In genomic region chr2:145196501-145197042, GRCm38 (mm10) we compare ENCODE assay signal across 13 mouse cellular contexts. TPM values are rescaled to one million over a fixed set of nuclear protein-coding genes. Genes with fewer than 3 reads are reported as not detected.
DNase-seq lines count a peak whose midpoint lies in the region; ATAC-seq and TF ChIP-seq lines count a peak whose summit lies in the region.
"Had no signal": no experiment of that assay in that cellular context is flagged by ENCODE, and none has a peak within 500 bp of the region (broad histone marks: within the 10 kb centered on the region; RNA-seq: fewer than 3 reads in every experiment).

No protein-coding gene starts in this region.

- H3K27ac ChIP-seq in lung, embryonic 16.5 days (ENCODE audit: low read length), result no peak overlapping the region
- H3K27ac ChIP-seq in bone marrow macrophage, adult 2 months (ENCODE audit: insufficient read depth, low read depth, low read length), result peak overlapping the region; percentile 27; the same call in 1 of the 2 replicates
- H3K27ac ChIP-seq: forebrain, embryonic 15.5 days; kidney, postnatal 0 days; limb, embryonic 12.5 days had no signal

- peak; percentile 42 for ATAC-seq in frontal cortex, adult (ENCODE audit: low TSS enrichment)
- 0 out of 2 replicates have a peak, but pooled peaks have one; percentile 47 for ATAC-seq in lung, embryonic 16.5 days (ENCODE audit: low read depth)
- ATAC-seq: forebrain, embryonic 15.5 days had no signal

- H3K4me3 ChIP-seq in lung, embryonic 16.5 days (ENCODE audit: low read length), result no peak overlapping the region
- no peak overlapping the region for H3K4me3 ChIP-seq in lung, adult 2 months (replicated peaks; ENCODE audit: extremely low read depth, low read depth, low read length)
- no peak overlapping the region for H3K4me3 ChIP-seq in bone marrow macrophage, adult 2 months (ENCODE audit: insufficient read depth, low read length)
- H3K4me3 ChIP-seq in megakaryocyte, embryonic 14.5 days (replicated peaks), result peak overlapping the region; percentile 82
- H3K4me3 ChIP-seq: forebrain, embryonic 15.5 days; limb, embryonic 12.5 days had no signal

- no peak for DNase-seq in frontal cortex, postnatal 10 days (ENCODE audit: low spot score in 2 of 2)
- DNase-seq in lung, adult 2 months, result no peak
- no peak for DNase-seq in adipocyte (ENCODE audit: low spot score)
- no peak for DNase-seq in Muller cell, postnatal 12 days (ENCODE audit: inconsistent ontology term)
- DNase-seq: cerebellum, adult 2 months had no signal

- H3K4me1 ChIP-seq in lung, embryonic 16.5 days (replicated peaks; ENCODE audit: control insufficient read depth, insufficient read depth, low read length), result no peaks in the 10 kb centered on the region
- H3K4me1 ChIP-seq in lung, adult 2 months (ENCODE audit: control insufficient read depth, insufficient read depth, low read length), result no peaks in the 10 kb centered on the region
- H3K4me1 ChIP-seq in bone marrow macrophage, adult 2 months (ENCODE audit: control insufficient read depth, insufficient read depth, low read length), result peaks cover 17% of the 10 kb centered on the region
- H3K4me1 ChIP-seq in megakaryocyte, embryonic 14.5 days, result peaks cover 99% of the 10 kb centered on the region
- H3K4me1 ChIP-seq: forebrain, embryonic 15.5 days; limb, embryonic 12.5 days had no signal

- no peak overlapping the region for H3K9ac ChIP-seq in lung, embryonic 16.5 days (ENCODE audit: low read length)
- H3K9ac ChIP-seq: forebrain, embryonic 15.5 days; limb, embryonic 12.5 days had no signal

- no peaks in the 10 kb centered on the region for H3K9me3 ChIP-seq in lung, embryonic 16.5 days (ENCODE audit: control insufficient read depth, low read length)
- H3K9me3 ChIP-seq in megakaryocyte, embryonic 14.5 days, result no peaks in the 10 kb centered on the region
- H3K9me3 ChIP-seq: forebrain, embryonic 15.5 days; limb, embryonic 12.5 days had no signal

- no peaks in the 10 kb centered on the region for H3K27me3 ChIP-seq in lung, embryonic 16.5 days (ENCODE audit: control insufficient read depth, insufficient read depth, low read depth, low read length)
- no peaks in the 10 kb centered on the region for H3K27me3 ChIP-seq in megakaryocyte, embryonic 14.5 days (replicated peaks)
- H3K27me3 ChIP-seq: forebrain, embryonic 15.5 days; limb, embryonic 12.5 days had no signal

- WGBS in lung, embryonic 16.5 days, result 75% methylated on average over 7 of the region's 7 CpGs
- WGBS in lung, adult 2 months, result 72% methylated on average over 7 of the region's 7 CpGs

- no peak for TF ChIP-seq POLR2A in lung, adult 2 months (IDR thresholded peaks at IDR 0.05; ENCODE audit: borderline replicate concordance, extremely low read depth, low read depth, low read length)
- TF ChIP-seq POLR2A in bone marrow macrophage, adult 2 months (IDR thresholded peaks at IDR 0.05; ENCODE audit: borderline replicate concordance, low read depth, low read length), result no peak

- no peaks in the 10 kb centered on the region for H3K36me3 ChIP-seq in lung, embryonic 16.5 days (ENCODE audit: control insufficient read depth, insufficient read depth, low read length)
- peaks cover 48% of the 10 kb centered on the region for H3K36me3 ChIP-seq in megakaryocyte, embryonic 14.5 days (replicated peaks; ENCODE audit: low read length)
- H3K36me3 ChIP-seq: forebrain, embryonic 15.5 days; G1E; limb, embryonic 12.5 days had no signal

- TF ChIP-seq CTCF in lung, adult 2 months (IDR thresholded peaks at IDR 0.05; ENCODE audit: insufficient read depth, low read length), result no peak
- TF ChIP-seq CTCF in bone marrow macrophage, adult 2 months (IDR thresholded peaks at IDR 0.05; ENCODE audit: low read depth, low read length), result no peak

- H3K4me2 ChIP-seq in lung, embryonic 16.5 days (ENCODE audit: low read depth, low read length), result no peak overlapping the region
- H3K4me2 ChIP-seq: forebrain, embryonic 15.5 days; limb, embryonic 12.5 days had no signal

RNA-seq across cellular contexts. Expression of gene Slc24a3, which starts 29.0 kb away (rescaled TPM):
- polyA plus RNA-seq in lung, embryonic 16.5 days (2015; fragmentation: Nextera tagmentation; extraction: Ambion mirVana), result 1.3 TPM in 2 replicates
- 10.5 and 11.8 TPM in 2 replicates for polyA plus RNA-seq in lung, adult 2 months (2012; rRNA removed)
- polyA plus RNA-seq in bone marrow macrophage, adult 2 months (2012; ENCODE audit: insufficient read depth, insufficient read length, missing spikeins), result 2.5 and 3.0 TPM in 2 replicates
- 66.1 and 106 TPM in 2 replicates for polyA plus RNA-seq in megakaryocyte, embryonic 14.5 days (2012; ENCODE audit: insufficient read depth, low replicate concordance)
- polyA plus RNA-seq: G1E had no signal
